Mouse (Mus musculus) limb, embryonic 13.5 days (tissue): ENCODE results near the gene Bcl11a. TPM values are rescaled to one million over a fixed set of nuclear protein-coding genes. Genes with fewer than 3 reads are reported as not detected.
A peak's percentile ranks its signal among the peaks of the same experiment; 100 is the strongest.

Source experiments
- ATAC-seq: fragments of 200-750 bp; cut with Nextera tagmentation; 2 replicates; pipeline ENCODE4 v1.8.0; 2017; ENCODE audit warnings: low read depth, moderate number of reproducible peaks, moderate TSS enrichment; ENCODE audit not compliant: low FRiP score
- H3K27ac ChIP-seq: fragments of 300-500 bp; sonication (generic); 2 replicates; pipeline ENCODE4 v1.5.1; 2015; ENCODE audit warnings: inconsistent platforms, mild to moderate bottlenecking, moderate library complexity
- H3K27me3 ChIP-seq: fragments of 300-500 bp; sonication (generic); 2 replicates; pipeline ENCODE4 v1.6.1; 2015; ENCODE audit warnings: mild to moderate bottlenecking, inconsistent platforms
- H3K36me3 ChIP-seq: fragments of 300-500 bp; sonication (generic); 2 replicates; pipeline ENCODE4 v1.6.1; 2015; ENCODE audit warnings: inconsistent platforms, mild to moderate bottlenecking, moderate library complexity
- H3K4me1 ChIP-seq: fragments of 300-500 bp; sonication (generic); 2 replicates; pipeline ENCODE4 v1.6.1; 2015; ENCODE audit warnings: inconsistent platforms
- H3K4me2 ChIP-seq: fragments of 300-500 bp; sonication (generic); replicated peaks from 2 replicates; pipeline ENCODE4 v1.6.1; 2015; ENCODE audit warnings: inconsistent platforms, mild to moderate bottlenecking, moderate library complexity
- H3K4me3 ChIP-seq: fragments of 300-500 bp; sonication (generic); 2 replicates; pipeline ENCODE4 v1.5.1; 2015; ENCODE audit warnings: moderate library complexity, mild to moderate bottlenecking, inconsistent platforms
- H3K9ac ChIP-seq: fragments of 300-500 bp; sonication (generic); 2 replicates; pipeline ENCODE4 v1.6.1; 2015; ENCODE audit warnings: mild to moderate bottlenecking, inconsistent platforms
- H3K9me3 ChIP-seq: fragments of 300-500 bp; sonication (generic); 2 replicates; pipeline ENCODE4 v1.6.1; 2016; ENCODE audit warnings: inconsistent platforms
- WGBS: fragments of 180-500 bp; shearing (Covaris S2); methylation state at CpG from one replicate; pipeline ENCODE4 v1.1.7; 2015; 5-methylcytosine and 5-hydroxymethylcytosine counted together
- polyA plus RNA-seq: library from polyadenylated mRNA; unstranded; fragments of >200 nt; fragmentation: Nextera tagmentation; extraction: Ambion mirVana; gene quantifications from 2 replicates; pipeline ENCODE4 v1.2.1, GENCODE M21; 2015

The Bcl11a gene
- polyA plus RNA-seq, 1 experiment from 2014 or later: 76.6 TPM

DNA sequence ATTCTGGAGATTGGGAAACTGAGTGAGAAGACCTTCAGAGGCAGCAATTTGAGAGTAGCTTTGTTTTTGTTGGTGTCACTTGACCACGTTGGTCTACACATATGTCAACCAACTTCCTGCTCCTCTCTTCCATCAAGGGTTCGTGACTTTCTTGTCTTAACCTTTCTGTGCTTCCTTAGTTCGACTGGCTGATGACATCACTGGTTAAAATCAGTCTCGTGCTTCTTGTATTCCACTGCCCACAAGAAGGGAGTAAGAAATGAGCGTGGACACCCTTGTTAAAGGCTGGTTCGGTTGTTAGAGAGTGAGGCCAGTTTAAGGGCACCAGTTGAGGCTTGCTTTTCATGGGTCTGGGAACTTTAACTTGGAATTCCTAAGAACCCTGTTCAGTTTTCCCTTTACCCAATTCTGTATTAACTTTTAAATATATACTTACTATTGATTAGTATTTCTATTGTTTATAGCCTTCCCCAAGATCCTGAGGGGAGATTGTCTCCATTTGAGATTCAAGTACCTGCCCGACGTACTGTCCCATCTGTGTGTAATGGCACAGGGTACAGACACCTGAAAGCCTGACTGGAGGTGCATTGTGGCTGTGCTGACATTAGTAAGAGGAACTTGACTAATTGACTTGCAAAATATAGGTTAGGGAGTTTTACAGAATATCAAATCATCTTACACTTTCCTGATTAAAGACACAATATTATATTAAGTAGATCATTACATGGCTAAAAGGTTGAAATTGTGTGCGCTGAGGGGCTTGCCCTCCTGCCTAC, 60.9 kb downstream of the Bcl11a start:
- Histone ChIP-seq H3K27me3 (no peaks in the 10 kb centered on the region), H3K4me1 (peaks cover 36% of the 10 kb centered on the region), H3K9ac (no peak overlapping the region), H3K4me3 (no peak overlapping the region), H3K36me3 (peaks cover 27% of the 10 kb centered on the region), H3K4me2 (no peak overlapping the region), H3K27ac (no peak overlapping the region), H3K9me3 (no peaks in the 10 kb centered on the region; the same call in 1 of the 2 replicates)
- WGBS: 82% methylated on average over 9 of the region's 9 CpGs
- no peak for ATAC-seq

DNA sequence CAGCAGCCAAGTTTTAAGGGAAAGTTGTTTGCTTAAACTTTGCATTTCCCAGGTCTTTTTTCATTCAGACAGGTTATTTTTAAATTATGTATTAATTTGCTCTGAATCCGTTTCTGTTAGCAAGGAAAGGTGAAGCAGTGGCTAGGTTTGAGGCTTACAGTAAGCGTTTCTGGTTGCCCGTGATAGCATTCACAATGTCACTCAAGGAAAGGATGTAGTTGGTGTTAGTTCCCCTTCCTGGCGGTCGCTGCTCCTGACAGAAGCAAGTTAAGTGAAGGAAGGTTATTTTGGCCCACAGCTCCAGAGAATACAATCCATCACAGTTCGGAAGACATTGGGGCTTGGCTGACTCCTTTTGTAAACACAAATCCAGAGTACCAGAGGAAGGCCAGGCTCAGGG, 61.6 kb downstream of the Bcl11a start:
- Histone ChIP-seq H3K4me2 (no peak overlapping the region), H3K9ac (no peak overlapping the region), H3K36me3 (peaks cover 28% of the 10 kb centered on the region), H3K27ac (no peak overlapping the region), H3K4me3 (no peak overlapping the region), H3K4me1 (peaks cover 42% of the 10 kb centered on the region), H3K9me3 (no peaks in the 10 kb centered on the region; the same call in 1 of the 2 replicates), H3K27me3 (no peaks in the 10 kb centered on the region)
- 88% methylated on average over 6 of the region's 6 CpGs for WGBS
- ATAC-seq: no peak

DNA sequence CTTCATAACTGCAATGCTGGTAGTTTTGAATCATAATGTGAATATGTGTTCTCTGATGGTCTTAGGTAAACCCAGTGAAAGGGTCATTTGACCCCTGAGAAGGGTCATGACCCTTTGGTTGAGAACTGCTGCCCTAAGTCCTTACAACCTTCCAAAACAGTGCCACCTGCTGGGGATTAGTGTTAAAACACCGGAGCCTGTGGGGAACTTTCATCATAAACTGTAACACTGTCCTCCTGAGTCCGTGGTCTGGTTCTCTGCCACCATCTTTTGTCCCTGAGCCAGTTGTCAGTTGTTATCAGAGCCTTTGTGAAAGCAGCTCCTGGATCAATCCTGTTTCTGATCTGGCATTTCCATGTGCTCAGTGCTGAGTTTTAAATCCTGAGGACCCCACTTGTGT, 62.1 kb downstream of the Bcl11a start:
- WGBS: 84% methylated on average over 2 of the region's 2 CpGs

DNA sequence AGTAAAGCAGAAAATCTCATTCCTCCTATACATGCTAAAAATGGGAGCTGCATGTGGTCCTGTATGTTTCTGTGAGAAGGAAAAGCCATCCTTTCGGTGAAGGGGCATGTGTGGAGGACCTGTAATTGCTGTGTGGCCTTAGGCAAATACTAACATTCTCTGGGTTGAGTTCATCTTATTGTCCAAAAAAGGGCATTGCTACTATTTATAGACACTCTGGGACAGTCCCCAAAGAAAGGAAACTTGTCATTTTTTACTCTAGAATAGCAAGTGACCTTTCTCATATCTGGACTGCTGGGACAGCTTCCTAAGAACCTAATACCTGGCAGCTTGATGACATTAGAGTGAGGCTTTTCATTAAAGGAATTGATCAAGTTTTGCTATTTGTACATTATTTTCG, 63.1 kb downstream of the Bcl11a start:
- no peak overlapping the region for H3K27ac ChIP-seq
- no peak overlapping the region for H3K9ac ChIP-seq
- H3K4me1 ChIP-seq: peaks cover 55% of the 10 kb centered on the region
- H3K36me3 ChIP-seq: peaks cover 29% of the 10 kb centered on the region
- no peak overlapping the region for H3K4me3 ChIP-seq
- no peak overlapping the region for H3K4me2 ChIP-seq
- no peaks in the 10 kb centered on the region; the same call in 1 of the 2 replicates for H3K9me3 ChIP-seq
- ATAC-seq: no peak
- 75% methylated on average over 2 of the region's 2 CpGs for WGBS
- H3K27me3 ChIP-seq: no peaks in the 10 kb centered on the region

More for the DNA sequence above, 62.1 kb downstream of the Bcl11a start:
- Histone ChIP-seq H3K27ac (no peak overlapping the region), H3K4me3 (no peak overlapping the region), H3K4me1 (peaks cover 47% of the 10 kb centered on the region), H3K9me3 (no peaks in the 10 kb centered on the region; the same call in 1 of the 2 replicates), H3K36me3 (peaks cover 29% of the 10 kb centered on the region), H3K4me2 (no peak overlapping the region), H3K27me3 (no peaks in the 10 kb centered on the region), H3K9ac (no peak overlapping the region)
- ATAC-seq: no peak

DNA sequence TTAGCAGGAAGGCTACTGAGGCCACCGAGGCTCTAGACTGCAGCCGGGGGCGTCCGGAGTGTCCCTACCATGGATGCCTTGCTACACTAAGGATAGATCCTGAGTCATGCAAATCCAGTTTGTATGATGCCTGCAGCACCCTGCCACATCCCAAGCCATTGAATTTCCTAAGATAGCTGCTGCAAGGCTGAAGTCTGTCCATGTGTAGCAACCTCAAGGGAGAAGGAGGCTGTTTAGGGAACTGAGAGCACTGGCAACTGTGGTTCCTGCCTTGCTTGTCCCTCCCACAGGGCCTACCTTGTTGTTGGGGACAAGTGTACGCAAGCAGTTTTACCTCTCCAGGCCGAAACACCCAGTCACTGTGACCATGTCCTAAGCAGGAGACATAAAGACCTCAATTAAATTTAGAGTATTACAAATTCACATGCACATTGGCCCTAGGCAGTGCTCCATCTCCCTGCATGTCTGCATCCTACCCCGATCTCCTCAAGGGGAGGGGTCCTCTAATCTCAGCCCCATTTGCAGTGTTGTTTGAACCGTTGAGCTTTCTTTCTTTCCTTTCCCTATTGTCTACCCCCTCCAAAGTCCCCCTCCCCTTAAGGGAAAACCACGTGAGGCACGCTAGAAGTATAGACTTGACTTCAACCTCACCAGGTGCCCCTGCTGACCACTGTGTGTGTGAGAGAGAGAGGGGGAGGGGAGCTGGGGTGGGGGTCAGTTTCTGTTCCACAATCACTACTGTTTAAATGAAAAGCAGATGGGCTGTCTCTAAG, 63.8 kb downstream of the Bcl11a start:
- H3K27me3 ChIP-seq: no peaks in the 10 kb centered on the region
- H3K36me3 ChIP-seq: peaks cover 29% of the 10 kb centered on the region
- H3K4me1 ChIP-seq: peaks cover 55% of the 10 kb centered on the region
- peak; percentile 2; the same call in 1 of the 2 replicates for ATAC-seq
- no peak overlapping the region for H3K9ac ChIP-seq
- no peak overlapping the region for H3K4me3 ChIP-seq
- WGBS: 63% methylated on average over 10 of the region's 10 CpGs
- H3K27ac ChIP-seq: no peak overlapping the region
- no peaks in the 10 kb centered on the region; the same call in 1 of the 2 replicates for H3K9me3 ChIP-seq
- no peak overlapping the region for H3K4me2 ChIP-seq

DNA sequence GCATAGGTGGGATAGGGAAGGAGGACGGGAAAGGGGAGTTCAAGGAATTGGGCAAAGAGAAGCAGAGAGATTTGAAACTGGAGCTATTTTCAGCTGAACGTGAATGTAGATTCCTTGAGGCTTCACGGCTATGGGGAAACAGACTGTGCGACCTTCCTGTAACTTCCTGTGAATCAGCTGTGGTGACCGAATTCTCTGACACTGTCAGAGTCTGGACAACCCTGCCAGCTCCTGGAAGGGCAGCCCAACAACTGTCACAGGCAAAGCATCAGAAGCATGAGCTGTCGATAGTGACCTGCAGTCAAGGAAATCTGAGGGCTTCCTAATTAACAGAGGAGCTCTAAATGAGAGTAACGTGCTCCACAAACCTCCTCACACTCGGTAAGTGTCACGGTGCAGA, 64.5 kb downstream of the Bcl11a start:
- H3K9me3 ChIP-seq: no peaks in the 10 kb centered on the region; the same call in 1 of the 2 replicates
- no peak overlapping the region for H3K27ac ChIP-seq
- H3K4me2 ChIP-seq: no peak overlapping the region
- peaks cover 59% of the 10 kb centered on the region for H3K4me1 ChIP-seq
- 30% methylated on average over 9 of the region's 9 CpGs for WGBS
- 0 out of 2 replicates have a peak, but pooled peaks have one; percentile 7 for ATAC-seq
- no peak overlapping the region for H3K4me3 ChIP-seq
- peaks cover 29% of the 10 kb centered on the region for H3K36me3 ChIP-seq
- no peaks in the 10 kb centered on the region for H3K27me3 ChIP-seq
- no peak overlapping the region for H3K9ac ChIP-seq

DNA sequence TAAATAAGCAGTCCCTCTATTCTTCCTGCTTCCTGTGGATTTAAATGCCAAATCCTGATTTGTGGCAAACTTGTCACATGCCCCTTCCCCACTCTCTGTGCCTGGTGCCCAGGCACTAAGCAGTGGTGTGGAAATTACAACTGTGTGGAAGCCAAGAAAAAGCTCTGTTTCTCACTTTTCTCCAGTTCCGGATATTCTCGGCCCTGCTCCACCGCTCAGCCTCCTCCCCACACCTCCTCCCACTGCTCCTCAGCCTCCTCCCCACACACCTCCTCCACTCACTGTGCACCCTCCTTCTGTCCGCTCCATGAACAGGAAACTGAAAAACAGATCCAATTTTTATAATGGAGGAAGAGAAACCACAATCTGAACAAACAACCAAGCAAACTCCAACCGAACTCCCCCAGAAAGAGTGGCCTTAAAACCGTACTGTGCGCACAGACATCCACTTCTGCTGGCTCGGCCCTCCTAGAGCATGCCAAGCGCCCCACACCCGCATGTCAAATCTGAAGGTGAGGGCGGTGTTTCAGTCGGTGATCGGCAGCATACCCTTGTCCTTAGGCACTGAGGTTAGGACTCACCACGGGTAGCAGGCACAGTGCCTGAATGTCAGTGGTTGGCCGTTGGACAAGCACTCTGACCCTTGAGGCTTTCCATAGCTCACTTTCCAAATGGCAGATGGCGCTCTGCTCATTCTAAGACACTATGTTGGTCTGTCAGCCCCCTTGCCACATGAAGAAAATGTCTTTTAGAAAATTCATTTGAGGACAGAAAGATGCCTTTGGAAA, 66.5 kb downstream of the Bcl11a start:
- no peak overlapping the region; the same call in 1 of the 2 replicates for H3K27ac ChIP-seq

DNA sequence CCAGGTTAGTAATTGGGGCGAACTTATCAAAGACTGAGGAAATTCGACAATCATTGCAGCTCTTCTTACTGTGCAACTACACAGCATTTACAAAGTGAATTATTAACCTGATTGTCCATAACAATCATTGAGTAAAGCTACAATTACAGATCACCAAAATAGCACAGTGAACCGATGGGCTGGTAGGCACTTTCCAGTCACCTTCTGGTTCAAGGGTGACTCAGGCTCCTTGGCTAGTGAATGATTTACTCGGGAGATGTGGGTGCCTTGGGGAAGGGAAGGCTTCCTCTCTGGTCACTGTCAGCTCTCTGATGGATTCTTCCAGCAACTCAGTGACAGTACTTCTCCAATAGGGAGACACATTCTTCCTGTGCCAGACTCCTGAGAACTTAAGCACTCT, 68.2 kb downstream of the Bcl11a start:
- peaks cover 75% of the 10 kb centered on the region for H3K4me1 ChIP-seq
- 81% methylated on average over 4 of the region's 4 CpGs for WGBS
- H3K4me3 ChIP-seq: no peak overlapping the region
- no peak for ATAC-seq
- H3K9ac ChIP-seq: no peak overlapping the region
- H3K9me3 ChIP-seq: no peaks in the 10 kb centered on the region
- no peak overlapping the region for H3K4me2 ChIP-seq
- H3K27ac ChIP-seq: peak overlapping the region; percentile 34; the same call in 1 of the 2 replicates
- H3K27me3 ChIP-seq: no peaks in the 10 kb centered on the region
- H3K36me3 ChIP-seq: peaks cover 18% of the 10 kb centered on the region; the same call in 1 of the 2 replicates

More for the DNA sequence above, 66.5 kb downstream of the Bcl11a start:
- no peak for ATAC-seq
- Histone ChIP-seq H3K36me3 (peaks cover 27% of the 10 kb centered on the region), H3K4me1 (peaks cover 75% of the 10 kb centered on the region), H3K9ac (no peak overlapping the region), H3K4me2 (no peak overlapping the region), H3K9me3 (no peaks in the 10 kb centered on the region; the same call in 1 of the 2 replicates), H3K4me3 (no peak overlapping the region), H3K27me3 (no peaks in the 10 kb centered on the region)
- WGBS: 78% methylated on average over 16 of the region's 16 CpGs

DNA sequence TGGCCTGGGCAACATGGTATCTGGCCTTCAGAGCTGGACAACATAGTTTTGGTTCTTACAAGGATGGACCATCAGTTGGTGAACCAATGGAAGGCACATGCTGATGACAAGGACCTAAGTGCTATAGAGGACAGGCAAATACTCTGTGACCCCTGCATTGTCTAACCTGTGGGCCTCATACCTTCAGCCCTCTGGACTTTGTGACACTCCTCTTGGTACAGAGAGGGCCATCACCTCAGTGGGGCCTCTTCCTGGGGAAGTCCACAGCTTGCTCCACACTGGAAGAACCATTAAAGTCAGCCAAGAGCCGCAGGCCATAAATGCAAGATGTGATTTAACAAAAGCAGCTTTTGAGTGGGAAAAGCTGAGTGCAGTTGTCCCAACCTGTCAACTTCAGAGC, 68.6 kb downstream of the Bcl11a start:
- H3K27ac ChIP-seq: peak overlapping the region; percentile 34; the same call in 1 of the 2 replicates
- no peak overlapping the region for H3K4me3 ChIP-seq
- peaks cover 18% of the 10 kb centered on the region; the same call in 1 of the 2 replicates for H3K36me3 ChIP-seq
- ATAC-seq: no peak
- H3K9me3 ChIP-seq: no peaks in the 10 kb centered on the region
- no peak overlapping the region for H3K9ac ChIP-seq
- no peaks in the 10 kb centered on the region for H3K27me3 ChIP-seq
- peaks cover 71% of the 10 kb centered on the region for H3K4me1 ChIP-seq
- no peak overlapping the region for H3K4me2 ChIP-seq
- WGBS: 38% methylated on average over 1 of the region's 1 CpGs

DNA sequence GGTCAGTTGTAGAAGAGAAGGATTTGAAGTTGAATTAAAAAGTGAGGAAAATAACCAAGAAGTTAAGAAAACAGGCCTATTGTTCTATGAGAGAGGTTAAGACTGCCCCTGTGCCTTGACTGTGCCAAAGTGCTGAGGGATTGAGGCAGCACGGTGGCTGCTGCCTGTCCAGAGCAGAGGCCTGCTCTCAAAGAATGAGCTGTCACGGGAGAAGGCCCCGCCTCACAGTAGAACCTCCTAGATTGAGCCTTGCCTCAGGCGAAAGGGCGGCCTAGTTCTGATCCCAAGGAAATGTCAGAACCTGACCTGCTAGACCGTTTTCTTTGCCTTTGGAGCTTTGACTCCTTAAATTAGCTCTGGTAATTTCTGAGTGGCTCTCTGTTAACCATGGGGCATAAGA, 69.8 kb downstream of the Bcl11a start:
- Histone ChIP-seq H3K4me1 (peaks cover 63% of the 10 kb centered on the region), H3K4me3 (no peak overlapping the region), H3K27ac (no peak overlapping the region; the same call in 1 of the 2 replicates), H3K4me2 (no peak overlapping the region), H3K36me3 (peaks cover 13% of the 10 kb centered on the region; the same call in 1 of the 2 replicates), H3K27me3 (no peaks in the 10 kb centered on the region), H3K9ac (no peak overlapping the region), H3K9me3 (no peaks in the 10 kb centered on the region)
- no peak for ATAC-seq
- 80% methylated on average over 6 of the region's 6 CpGs for WGBS

DNA sequence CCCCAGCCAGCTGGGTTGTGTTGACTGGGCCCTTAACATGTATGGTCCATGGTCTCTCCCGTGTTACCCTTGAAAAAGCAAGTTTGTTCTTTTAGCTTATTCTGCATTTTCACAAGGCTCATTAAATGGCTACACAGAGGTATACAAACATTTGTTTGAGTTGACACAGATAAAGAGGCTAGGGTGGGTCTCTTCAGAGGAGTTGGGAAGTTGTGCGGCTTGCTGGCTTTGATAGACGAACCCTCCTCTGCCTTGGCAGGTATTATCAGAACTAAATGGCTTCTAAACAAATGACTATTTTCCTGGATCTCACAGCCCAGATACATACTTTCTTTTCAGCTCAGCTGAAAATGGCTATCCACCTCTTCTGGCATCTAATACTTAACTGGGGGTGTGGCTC, 70.7 kb downstream of the Bcl11a start:
- Histone ChIP-seq H3K4me1 (peaks cover 70% of the 10 kb centered on the region), H3K27ac (no peak overlapping the region), H3K27me3 (no peaks in the 10 kb centered on the region), H3K9me3 (no peaks in the 10 kb centered on the region), H3K36me3 (peaks cover 6% of the 10 kb centered on the region; the same call in 1 of the 2 replicates), H3K4me2 (no peak overlapping the region), H3K4me3 (no peak overlapping the region), H3K9ac (no peak overlapping the region)
- no peak for ATAC-seq
- WGBS: 82% methylated on average over 3 of the region's 3 CpGs
